Mouse (Mus musculus) hematopoietic stem cell, adult 5-6 weeks (primary cell): Measurements from ENCODE around the gene Cldnd2. TPM values are rescaled to one million over a fixed set of nuclear protein-coding genes. Genes with fewer than 3 reads are reported as not detected.
"Not testable (repeated sequence)": the region's sequence is repeated elsewhere in the genome, so short reads cannot be mapped to it uniquely, and the experiment has no call there.

Experiments used
- ATAC-seq, 2 experiments: fragments of 125-278 bp in 1 of 2; replicated peaks in 1 of 2; 2 replicates each; pipeline ENCODE4 v1.8.0; 2016 to 2017; ENCODE audit warnings: inconsistent platforms in 2 of 2, mild to moderate bottlenecking in 2 of 2, moderate number of reproducible peaks in 2 of 2, low read depth in 1 of 2, moderate TSS enrichment in 1 of 2; ENCODE audit not compliant: low FRiP score in 2 of 2, poor library complexity in 2 of 2, severe bottlenecking in 2 of 2, insufficient read depth in 1 of 2, low TSS enrichment in 1 of 2
- total RNA-seq: library from RNA; stranded (forward); fragments of 172-1452, 232-1000 nt; gene quantifications from 2 replicates; pipeline ENCODE4 v1.2.3, GENCODE M21; 2017

The Cldnd2 gene
- not detected in 2 replicates for total RNA-seq

DNA sequence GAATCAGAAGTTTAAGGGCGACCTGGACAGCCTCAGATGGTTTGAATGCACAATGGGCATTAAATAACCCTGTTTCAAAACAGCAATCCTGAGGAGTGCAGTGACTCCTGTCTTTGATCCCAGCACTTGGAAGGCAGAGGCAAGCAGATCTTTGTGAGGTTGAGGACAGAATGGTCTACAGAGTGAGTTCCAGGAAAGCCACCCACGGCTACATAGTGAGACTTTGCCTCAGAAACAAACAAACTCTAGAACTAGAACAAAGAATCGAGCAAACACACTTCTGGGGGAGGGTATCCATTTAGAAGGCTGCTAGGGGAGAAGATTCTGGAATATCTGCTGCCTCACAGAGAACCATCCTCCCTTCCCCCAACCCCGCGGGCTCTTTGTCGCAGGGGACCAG, at the start of gene Cldnd2:
Cldnd2 (plus strand) TSS at position 301 of the 400 bp plus-strand sequence.
- no peak for ATAC-seq

DNA sequence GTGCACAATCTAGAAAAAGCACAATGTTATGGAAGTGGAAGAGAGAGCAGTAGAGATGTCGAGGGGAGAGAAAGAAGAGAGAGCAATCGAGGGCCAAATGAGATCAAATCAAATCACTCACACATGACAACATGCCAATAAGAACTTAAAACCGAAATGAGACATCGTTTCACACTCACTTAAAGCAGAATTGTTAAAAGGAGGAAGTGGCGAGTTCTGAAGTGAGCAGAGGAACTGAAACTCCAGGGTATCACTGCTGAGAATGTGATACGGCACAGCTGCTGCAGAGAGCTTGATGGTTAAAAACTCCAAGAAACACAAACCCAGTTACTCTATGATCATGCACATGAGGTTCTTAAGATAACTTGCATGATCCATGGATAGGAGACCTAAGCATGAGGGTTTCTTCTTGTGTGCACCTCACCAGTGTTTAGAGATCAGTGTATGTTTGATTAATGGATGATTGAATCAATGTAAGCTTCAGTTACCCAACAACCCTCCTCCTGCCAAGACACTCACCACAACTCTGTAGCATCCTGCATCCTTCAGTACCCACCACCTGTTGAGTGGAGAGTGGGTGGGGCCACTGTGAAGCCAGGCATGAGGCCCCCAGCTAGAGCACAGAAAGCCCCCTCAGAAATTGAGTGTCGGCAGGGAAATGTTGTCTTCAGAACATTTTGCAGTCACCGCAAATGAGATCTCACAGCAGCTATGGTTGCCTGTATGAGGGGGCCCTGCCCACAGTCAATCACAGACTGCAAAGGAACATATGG, 48.0 kb upstream of the Cldnd2 start:
- ATAC-seq, result peak; percentile 83 to 88

DNA sequence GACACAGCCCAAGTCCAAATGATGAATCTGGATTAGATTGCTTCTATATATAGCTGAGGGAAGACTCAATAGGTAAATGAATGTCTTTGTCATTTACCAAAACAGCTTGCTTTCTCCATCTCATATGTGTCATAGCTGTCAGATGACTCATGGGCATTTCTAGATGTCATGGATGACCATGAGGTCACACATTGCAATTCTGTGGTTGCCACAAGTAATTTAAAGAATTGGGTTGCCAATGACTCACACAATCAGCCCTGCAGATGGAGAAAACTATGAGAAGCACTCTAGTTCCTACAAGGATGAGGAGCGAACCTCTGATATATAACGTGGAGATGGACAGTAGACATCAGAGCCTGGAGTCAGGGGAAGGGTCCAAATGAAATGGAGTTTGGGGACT, 41.1 kb upstream of the Cldnd2 start:
- ATAC-seq, result no peak

DNA sequence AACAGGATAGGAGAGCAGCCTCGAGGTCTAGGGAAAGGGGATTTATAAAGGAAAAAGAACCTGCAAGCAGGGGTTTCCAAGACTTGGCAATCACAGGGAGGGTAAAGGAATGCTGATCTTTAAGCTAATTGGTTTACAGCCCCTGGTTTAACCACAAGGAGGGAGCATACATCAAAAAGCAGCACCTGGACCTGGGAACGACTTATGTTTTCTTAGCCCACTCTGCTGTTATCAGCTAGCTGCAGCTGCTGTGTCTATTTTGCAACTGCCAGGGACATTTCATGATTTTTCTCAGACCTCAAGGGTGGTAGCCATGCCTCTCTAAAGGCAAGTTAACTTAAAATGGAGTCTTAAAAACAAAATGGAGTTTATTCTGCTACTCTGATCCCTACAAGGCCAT, 37.9 kb upstream of the Cldnd2 start:
- ATAC-seq, result no peak

DNA sequence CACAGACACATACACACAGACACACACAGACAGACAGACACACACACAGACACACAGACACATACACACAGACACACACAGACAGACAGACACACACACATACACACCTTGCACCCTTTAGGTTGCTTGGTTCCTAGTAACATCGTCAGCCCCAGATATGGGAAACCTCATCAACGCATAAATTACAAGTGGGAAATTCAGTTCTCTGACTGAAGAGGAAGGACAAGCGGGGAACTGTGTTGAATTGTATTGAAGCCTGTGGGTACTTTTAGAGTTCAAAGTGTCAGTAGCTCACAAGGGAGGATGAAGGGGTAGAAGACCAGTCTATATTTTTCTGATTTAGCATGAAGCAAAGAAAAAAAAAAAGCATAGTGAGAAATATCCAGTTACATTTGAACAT, 33.0 kb upstream of the Cldnd2 start:
- no peak; a peak in 1 of 4 replicates for ATAC-seq

DNA sequence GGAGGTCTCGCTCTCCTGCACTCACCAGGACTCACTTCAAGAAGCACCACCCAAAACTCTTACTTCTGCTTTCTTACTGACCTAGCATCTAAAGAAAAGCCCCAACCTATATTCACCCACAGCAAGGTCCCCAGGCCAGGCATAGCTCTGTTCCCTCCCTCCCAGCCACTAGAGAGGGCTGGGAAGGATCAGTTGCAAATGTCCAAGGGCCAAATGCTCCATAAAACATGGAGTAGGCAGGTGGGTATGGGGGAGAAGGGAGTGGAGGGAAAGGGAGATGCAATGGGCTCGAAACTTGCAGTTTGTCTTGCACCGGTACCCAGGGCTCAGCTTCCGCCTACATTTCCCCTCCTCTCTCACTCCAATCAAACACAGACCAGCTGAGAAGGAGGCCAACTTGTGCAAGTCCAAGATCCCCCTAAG, 32.4 kb upstream of the Cldnd2 start, which contains the start of gene Siglecg:
Siglecg (plus strand) TSS at position 74 of the 423 bp plus-strand sequence.
- ATAC-seq, result peak; percentile 87 to 90

DNA sequence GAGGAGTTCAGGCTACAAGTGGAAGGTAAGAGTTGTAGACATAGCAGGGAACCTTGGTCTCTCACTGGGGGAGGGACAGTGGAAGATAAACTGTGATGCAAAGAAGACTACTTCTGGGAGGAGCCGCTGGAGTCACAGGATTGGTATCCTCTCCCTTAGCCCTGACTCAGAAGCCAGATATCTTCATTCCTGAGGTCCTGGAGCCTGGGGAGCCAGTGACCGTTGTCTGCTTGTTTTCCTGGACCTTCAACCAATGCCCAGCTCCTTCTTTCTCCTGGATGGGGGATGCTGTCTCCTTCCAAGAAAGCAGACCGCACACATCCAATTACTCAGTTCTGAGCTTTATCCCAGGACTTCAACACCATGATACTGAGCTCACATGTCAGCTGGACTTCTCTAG, 31.5 kb upstream of the Cldnd2 start:
- ATAC-seq, result no peak

DNA sequence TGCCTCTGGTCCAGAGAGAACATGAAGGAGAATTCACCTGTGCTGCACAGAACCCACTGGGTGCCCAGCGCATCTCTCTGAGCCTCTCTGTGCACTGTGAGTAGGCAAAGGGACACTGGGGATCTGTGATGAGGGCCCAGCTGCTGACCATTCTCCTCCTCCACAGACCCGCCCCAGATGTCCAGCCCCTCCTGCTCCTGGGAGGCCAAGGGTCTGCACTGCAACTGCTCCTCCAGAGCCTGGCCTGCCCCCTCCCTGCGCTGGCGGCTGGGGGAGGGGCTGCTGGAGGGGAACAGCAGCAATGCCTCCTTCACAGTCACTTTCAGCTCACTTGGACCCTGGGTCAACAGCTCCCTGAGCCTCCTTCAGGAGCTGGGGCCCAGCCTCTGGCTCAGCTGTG, 28.9 kb upstream of the Cldnd2 start:
- ATAC-seq, result not testable (repeated sequence)

DNA sequence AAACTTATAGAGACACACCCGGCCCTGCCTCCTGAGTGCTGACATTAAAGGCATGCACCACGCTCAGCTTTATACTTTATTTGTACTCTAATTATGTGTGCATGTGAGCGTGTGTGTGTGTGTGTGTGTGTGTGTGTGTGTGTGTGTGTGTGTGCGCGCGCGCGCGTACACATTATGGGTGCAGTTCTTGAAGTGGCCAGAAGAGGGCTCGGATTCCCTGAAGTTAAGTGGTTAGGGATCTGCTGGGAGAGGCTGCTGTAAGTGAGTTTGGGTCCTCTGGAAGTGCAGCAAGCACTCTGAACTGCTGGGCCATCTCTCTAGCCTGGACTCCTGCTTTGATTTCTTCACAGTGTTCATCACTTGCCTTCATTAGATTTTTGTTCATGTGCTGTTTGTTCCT, 23.3 kb upstream of the Cldnd2 start:
- ATAC-seq, result no peak

DNA sequence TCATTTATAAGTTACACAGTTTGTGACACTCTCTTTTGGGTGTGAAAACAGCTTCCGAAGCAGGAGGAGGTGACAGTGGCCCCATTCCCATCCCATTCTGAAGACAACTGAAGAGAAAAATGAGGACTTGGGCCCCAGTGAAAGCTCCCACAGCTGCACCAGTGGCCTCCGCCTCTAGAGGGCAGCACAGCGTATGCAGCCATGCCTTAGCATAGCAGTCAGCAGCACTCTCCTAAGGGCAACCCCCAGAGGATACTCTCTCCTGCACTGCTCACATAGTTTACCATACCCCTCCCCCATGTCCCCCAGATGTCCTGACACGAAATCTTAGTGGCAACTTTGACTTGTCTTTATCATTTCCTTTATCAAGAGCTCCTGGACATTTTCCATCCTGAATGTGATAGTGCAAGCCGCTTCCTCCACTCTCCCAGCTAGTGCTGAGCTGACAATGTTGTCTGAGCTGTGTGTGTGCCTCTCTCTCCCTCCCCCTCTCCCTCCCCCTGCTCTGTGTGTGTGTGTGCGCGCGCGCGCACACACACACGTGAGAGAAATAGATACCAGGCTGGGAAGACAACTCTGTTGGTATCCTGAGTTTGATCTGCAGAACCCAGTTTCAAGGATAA, 17.5 kb upstream of the Cldnd2 start:
- peak; percentile 98 to 99 for ATAC-seq

DNA sequence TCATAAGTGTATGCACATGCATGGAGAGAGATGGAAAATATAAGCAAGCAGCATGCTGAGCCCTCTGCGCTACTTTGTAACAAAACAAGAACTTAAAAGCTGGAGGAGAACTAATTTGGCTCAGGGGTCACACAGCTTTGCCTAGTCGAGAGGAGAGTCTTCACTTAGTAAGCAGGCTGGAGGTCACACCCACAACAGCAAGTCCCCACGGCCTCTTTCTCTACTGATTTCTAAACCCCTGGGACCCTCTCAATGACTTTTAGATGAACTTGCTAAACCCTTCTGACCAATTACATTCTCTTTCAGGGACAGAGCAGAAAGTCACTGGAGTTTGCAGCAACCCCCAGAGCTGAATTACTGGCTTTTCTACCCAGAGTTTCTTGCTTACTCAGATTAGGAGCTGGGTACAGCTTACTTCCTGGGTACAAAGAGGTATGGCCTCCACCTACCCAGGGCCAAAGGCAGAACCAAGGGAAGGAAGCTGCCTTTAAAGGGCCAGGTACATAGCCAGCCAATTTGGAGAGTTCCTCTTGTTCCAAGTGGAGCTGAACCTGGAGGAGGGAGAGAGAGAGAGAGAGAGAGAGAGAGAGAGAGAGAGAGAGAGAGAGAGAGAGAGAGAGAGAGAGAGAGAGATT, 16.5 kb upstream of the Cldnd2 start:
- ATAC-seq, result no peak

DNA sequence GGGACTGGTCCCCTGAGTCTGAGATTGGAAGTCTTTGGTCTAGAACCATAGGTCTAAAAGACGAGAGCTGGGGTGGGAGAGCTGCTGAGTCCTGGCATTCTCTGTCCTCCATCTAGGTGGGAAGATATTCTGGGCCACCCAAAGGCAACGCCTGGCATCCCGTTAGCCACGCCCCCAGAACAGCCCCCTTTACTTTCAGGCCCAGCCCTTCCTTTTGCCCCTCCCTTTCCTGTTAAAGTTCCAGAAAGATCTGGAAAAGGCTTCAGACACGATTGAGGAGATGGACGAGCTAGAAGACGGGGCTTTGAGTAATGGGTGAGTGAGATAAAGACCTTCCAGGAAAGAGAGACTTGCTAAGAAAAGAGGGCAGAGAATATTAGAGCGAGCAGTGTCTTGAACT, 13.2 kb upstream of the Cldnd2 start, which contains the start of gene Lim2:
Lim2 (plus strand) TSS at position 265 of the 400 bp plus-strand sequence.
- ATAC-seq, result no peak

DNA sequence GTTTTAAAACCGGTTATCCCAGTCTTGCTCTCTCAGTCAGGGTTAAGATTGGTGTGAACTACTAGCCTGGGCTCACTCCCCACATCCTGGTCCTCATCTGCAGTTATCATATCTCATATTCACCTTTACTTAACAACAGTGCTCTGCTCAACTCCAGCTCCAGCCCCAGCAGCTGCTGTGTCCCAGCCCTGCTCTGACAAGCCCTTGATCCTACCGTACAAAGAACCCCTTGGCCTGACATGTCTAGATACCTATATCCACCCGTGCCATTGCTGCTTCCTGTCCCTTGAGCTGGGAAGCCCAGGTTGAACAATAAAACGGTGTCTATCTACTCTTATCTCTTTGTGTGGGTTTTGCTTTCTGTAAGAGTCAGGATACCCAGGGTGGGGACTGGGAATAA, 11.1 kb upstream of the Cldnd2 start:
- no peak for ATAC-seq

DNA sequence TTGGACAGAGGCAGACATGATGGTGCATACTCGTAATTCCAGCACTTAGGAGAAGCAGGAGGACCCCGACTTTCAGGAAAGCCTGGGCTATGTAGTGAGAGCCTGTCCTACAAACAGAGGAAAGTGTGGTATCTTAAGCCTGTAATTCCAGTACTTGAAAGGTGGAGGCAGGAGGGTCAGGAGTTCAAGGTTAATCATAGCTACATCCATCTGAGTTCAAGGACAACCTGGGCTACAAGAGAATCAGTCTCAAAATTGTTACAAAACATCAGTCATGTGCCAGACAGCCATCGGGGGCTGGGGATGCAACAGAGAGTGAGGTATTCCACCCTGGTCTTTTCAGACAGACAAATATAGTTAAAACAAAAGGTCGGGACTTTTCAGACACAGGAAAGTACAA, 7.7 kb upstream of the Cldnd2 start:
- ATAC-seq, result no peak

DNA sequence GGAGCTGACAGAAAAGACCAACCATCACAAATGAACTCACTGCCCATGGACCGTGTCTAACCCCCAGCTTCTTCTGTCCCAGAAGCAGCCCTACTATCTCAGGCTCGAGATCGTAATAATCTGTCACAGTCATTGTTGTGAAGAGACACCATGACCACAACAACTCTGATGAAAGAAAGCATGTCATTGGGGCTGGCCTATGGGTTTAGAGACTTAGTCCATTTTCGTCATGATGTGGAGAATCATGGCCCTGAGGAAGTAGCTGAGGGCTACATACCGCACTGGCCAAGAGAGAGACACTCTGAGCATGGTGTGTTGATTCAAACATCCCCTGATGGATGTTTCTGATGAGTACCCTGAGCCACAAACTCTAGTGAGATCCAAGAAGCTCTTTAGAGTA, 5.9 kb upstream of the Cldnd2 start:
- ATAC-seq, result no peak

DNA sequence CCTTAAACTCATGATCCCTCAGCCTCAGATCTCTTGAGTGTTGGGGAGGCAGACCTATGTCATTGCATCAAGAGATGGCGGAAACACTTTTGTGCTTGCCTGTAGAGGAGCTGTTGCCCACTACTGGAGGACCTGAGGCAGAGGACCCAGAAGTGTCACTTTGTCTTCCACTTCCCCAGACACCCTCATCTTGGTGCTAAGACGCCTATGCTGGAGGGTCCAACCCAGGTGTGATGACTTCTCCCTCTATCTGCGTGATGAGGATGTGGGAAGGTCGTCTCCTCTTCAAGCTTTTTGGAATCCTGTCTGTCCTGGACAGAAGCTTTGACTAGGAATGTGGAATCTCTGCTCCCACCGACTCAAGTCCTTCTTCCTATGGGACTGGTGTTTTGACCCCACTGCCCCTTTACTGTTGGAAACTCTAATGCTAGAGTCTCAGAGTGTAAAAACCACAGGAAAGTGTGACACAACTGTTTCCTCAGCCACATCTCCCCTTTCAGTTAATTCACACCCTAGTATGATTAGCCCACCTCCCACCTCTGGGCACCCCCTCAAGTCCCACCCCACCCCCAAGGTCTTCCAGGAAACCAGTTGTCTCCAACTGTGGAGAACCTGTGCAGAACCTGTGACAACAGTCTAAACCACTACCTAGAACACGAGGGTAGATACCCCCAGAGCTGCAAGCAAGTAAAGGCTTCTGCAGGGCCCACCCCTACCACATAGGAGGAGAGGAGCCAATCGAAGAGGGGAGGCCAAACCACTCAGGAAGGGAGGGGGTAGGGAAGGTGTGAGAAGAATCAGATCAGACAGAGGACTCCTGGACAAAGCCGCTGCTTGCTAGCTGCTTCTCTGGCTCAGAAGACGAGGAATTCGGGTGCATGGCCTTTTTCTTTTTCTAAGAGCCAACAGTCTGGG, 4.0 kb upstream of the Cldnd2 start, which contains the start of gene Nkg7:
Nkg7 (plus strand) TSS at position 733 of the 915 bp plus-strand sequence.
- peak; percentile 55 to 60; a peak in 3 of 4 replicates for ATAC-seq

DNA sequence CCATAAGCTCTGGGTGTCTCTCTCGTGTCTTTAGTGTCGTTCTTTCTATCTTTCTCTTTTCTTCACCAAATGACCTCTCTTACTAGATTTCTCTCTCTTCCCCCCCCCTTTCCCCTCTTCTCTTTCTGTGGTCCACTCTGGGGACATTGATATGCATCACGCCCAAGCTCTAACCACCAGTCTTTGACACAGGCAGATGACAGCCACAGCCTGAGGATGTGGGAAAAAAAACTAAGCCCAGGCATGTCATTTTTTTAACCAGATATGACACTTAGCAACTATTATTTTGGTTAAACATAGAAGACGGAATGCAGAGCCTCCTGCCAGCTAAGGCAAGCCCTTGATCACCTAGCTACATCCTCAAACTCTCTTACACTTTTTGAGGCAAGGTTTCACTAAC, 2.0 kb upstream of the Cldnd2 start:
- ATAC-seq, result peak; percentile 9 to 27
